Mouse (Mus musculus): ENCODE measurements around the gene C2cd4c. TPM values are rescaled to one million over a fixed set of nuclear protein-coding genes. Genes with fewer than 3 reads are reported as not detected.

Gene C2cd4c
- polyA plus RNA-seq, 1 experiment from 2014 or later = not detected

DNA sequence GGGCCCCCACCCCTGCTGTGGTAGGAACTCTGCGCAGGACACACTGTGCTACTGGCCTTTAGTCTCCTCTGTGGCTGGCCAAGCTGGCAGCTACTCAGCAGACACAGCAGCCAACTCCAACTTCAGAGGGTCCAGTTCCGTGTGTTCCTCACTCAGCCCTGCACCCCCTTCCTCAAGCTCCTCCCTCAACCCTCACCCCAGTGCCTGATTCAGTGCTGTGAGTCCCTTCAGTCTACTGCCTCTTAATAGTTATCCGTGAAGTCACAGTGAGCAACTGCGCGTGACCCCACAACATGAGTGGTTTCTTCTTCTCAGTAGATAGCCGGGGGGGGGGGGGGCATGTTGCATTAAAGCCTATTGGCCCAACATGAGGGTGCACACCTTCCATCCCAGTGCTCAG, 40.2 kb downstream of the C2cd4c start:
- Histone ChIP-seq H3K36me3 (replicated peaks) (no peaks in the 10 kb centered on the region), H3K4me3 (no peak overlapping the region), H3K9me3 (no peaks in the 10 kb centered on the region), H3K27me3 (replicated peaks; ENCODE audit: low read depth, poor library complexity, severe bottlenecking) (no peaks in the 10 kb centered on the region), H3K4me1 (peaks cover 6% of the 10 kb centered on the region), H3K27ac (replicated peaks) (no peak overlapping the region)
- WGBS = 89% methylated on average over 6 of the region's 6 CpGs
- no peak for DNase-seq (ENCODE audit: low spot score)

DNA sequence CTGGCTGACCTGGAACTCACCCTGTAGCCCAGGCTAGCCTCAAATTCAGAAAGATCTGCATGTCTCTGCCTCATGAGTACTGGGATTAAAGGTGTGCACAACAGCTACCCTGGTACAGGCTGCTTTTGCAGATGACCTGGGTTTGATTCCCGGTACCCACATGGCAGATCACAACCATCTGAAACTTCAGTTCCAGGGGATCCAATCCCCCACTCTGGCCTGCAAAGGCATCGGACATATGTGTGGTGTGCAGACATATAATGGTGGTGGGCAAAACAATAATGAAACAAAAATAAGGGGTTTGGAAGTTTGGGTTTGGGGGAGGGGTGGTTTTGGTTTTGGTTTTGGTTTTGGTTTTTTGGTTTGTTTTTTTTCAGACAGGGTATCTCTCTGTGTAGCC, 42.5 kb downstream of the C2cd4c start:
- WGBS = 90% methylated on average over 2 of the region's 2 CpGs
- Histone ChIP-seq H3K4me3 (no peak overlapping the region), H3K27ac (replicated peaks) (no peak overlapping the region), H3K27me3 (replicated peaks; ENCODE audit: low read depth, poor library complexity, severe bottlenecking) (no peaks in the 10 kb centered on the region), H3K4me1 (no peaks in the 10 kb centered on the region), H3K36me3 (replicated peaks) (no peaks in the 10 kb centered on the region), H3K9me3 (no peaks in the 10 kb centered on the region)
- no peak for DNase-seq (ENCODE audit: low spot score)

DNA sequence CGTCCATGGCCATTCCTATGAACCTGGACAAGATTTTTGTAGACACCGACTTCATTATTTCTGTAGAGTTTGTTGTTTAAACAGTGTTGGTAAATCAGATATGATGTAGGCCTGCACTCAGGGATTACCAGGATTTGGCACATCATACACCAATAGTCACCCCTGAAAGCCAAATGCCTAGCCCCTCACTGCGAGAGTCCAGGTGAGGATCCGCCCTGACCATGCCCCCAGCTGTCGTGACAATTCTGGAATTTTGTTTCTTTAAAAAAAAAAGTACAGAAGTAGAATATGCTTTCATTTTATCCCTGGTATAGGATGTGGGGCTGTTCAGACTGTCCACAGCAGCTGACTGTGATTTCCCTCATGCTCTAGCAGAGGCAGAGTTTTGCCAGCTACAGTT, 43.9 kb downstream of the C2cd4c start:
- WGBS = 88% methylated on average over 5 of the region's 5 CpGs
- no peaks in the 10 kb centered on the region for H3K4me1 ChIP-seq
- no peak overlapping the region for H3K4me3 ChIP-seq
- H3K9me3 ChIP-seq = peaks cover 1% of the 10 kb centered on the region; the same call in 1 of the 2 replicates
- no peaks in the 10 kb centered on the region for H3K36me3 ChIP-seq (replicated peaks)
- DNase-seq (ENCODE audit: low spot score) = no peak
- H3K27me3 ChIP-seq (replicated peaks; ENCODE audit: low read depth, poor library complexity, severe bottlenecking) = no peaks in the 10 kb centered on the region
- no peak overlapping the region for H3K27ac ChIP-seq (replicated peaks)

DNA sequence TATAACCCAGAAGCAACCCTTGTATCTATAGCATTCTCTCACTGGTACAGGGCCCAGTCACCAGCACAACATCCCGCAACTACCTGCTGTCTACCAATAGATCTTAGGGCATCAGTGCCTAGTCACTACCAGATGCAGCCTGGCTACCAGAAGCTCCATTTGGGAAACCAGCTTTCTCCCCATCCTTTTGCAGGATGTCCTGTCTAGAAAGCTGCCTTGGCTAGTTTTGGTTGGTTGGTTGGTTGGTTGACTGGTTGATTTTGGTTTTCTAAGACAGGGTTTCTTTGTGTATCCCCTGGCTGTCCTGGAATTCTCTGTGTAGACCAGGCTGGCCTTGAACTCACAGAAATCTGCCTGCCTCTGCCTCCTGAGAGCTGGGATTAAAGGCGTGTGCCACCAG, 54.1 kb downstream of the C2cd4c start:
- WGBS = 84% methylated on average over 2 of the region's 2 CpGs

DNA sequence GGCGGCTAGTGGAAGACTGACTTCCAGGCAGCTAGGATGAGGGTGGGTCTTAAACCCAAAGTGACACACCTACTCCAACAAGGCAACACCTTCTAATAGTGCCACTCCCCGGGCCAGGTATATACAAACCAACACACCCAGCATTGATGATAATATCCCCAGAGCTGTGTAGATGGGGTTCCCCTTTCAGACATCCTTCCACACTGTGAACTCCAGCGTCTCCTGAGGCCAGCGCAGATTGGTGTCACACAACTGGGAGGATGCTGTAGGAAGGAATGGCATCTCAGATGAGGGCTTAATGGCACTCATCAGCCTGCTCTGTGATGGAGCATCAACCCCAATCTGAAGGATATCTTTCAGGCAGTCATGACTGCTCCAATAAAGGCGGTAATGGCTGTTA, 56.3 kb downstream of the C2cd4c start:
- H3K4me1 ChIP-seq = peaks cover 26% of the 10 kb centered on the region
- H3K4me3 ChIP-seq = no peak overlapping the region
- 90% methylated on average over 5 of the region's 5 CpGs for WGBS
- H3K27ac ChIP-seq (replicated peaks) = no peak overlapping the region
- 0 out of 2 replicates have a peak, but pooled peaks cover under 1% of the 10 kb centered on the region for H3K36me3 ChIP-seq (replicated peaks)
- no peaks in the 10 kb centered on the region for H3K27me3 ChIP-seq (replicated peaks; ENCODE audit: low read depth, poor library complexity, severe bottlenecking)
- no peak for DNase-seq (ENCODE audit: low spot score)
- H3K9me3 ChIP-seq = no peaks in the 10 kb centered on the region

More for the DNA sequence above, 54.1 kb downstream of the C2cd4c start:
- no peak overlapping the region for H3K27ac ChIP-seq (replicated peaks)
- DNase-seq (ENCODE audit: low spot score) = no peak
- H3K4me3 ChIP-seq = no peak overlapping the region
- no peaks in the 10 kb centered on the region for H3K27me3 ChIP-seq (replicated peaks; ENCODE audit: low read depth, poor library complexity, severe bottlenecking)
- peaks cover 7% of the 10 kb centered on the region for H3K4me1 ChIP-seq
- no peaks in the 10 kb centered on the region for H3K36me3 ChIP-seq (replicated peaks)
- H3K9me3 ChIP-seq = peaks cover 13% of the 10 kb centered on the region

DNA sequence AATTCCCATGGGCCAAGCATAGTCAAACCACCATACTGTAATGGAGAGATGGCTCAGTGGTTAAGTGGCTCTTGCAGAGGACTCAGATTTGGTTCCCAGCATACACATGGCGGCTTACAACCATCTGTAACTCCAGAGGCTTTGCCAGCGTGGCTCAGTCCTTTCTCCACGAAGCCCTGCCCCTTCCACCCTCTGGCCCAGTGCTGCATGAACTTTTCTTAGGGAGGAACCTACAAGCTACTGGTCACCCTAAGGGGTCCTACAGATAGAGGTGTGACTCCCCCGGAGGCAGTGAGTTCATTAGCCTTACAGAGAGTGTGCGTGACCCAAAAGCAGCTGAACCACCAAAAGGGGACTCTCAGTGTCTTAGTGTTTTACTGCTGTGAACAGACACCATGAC, 56.9 kb downstream of the C2cd4c start:
- 92% methylated on average over 5 of the region's 5 CpGs for WGBS
- peaks cover 31% of the 10 kb centered on the region for H3K4me1 ChIP-seq
- H3K27ac ChIP-seq (replicated peaks) = no peak overlapping the region
- H3K4me3 ChIP-seq = no peak overlapping the region
- H3K36me3 ChIP-seq (replicated peaks) = 0 out of 2 replicates have a peak, but pooled peaks cover 4% of the 10 kb centered on the region
- H3K27me3 ChIP-seq (replicated peaks; ENCODE audit: low read depth, poor library complexity, severe bottlenecking) = no peaks in the 10 kb centered on the region
- no peaks in the 10 kb centered on the region for H3K9me3 ChIP-seq
- DNase-seq (ENCODE audit: low spot score) = no peak

Other genes with a start within 250 kb of the C2cd4c start
- not detected in 2 replicates for gene Vmn2r83, start 145.3 kb downstream of the C2cd4c start, polyA plus RNA-seq (2016; fragmentation: Nextera tagmentation; extraction: Ambion mirVana)
- 28.4 and 29.2 TPM in 2 replicates for gene Plpp2, start 80.2 kb downstream of the C2cd4c start, polyA plus RNA-seq (2016; fragmentation: Nextera tagmentation; extraction: Ambion mirVana)
- 76.4 and 77.3 TPM in 2 replicates for gene Mier2, start 58.8 kb downstream of the C2cd4c start, polyA plus RNA-seq (2016; fragmentation: Nextera tagmentation; extraction: Ambion mirVana)
- not detected in 2 replicates for gene Theg, start 26.7 kb downstream of the C2cd4c start, polyA plus RNA-seq (2016; fragmentation: Nextera tagmentation; extraction: Ambion mirVana)
- gene Shc2, start 23.9 kb upstream of the C2cd4c start, polyA plus RNA-seq (2016; fragmentation: Nextera tagmentation; extraction: Ambion mirVana) = 20.0 and 21.5 TPM in 2 replicates
- gene Odf3l2, start 31.7 kb upstream of the C2cd4c start, polyA plus RNA-seq (2016; fragmentation: Nextera tagmentation; extraction: Ambion mirVana) = not detected in 2 replicates
- gene Madcam1, start 50.5 kb upstream of the C2cd4c start, polyA plus RNA-seq (2016; fragmentation: Nextera tagmentation; extraction: Ambion mirVana) = 2.5 and 3.2 TPM in 2 replicates
- gene Tpgs1, start 55.3 kb upstream of the C2cd4c start, polyA plus RNA-seq (2016; fragmentation: Nextera tagmentation; extraction: Ambion mirVana) = 62.6 and 63.5 TPM in 2 replicates
- gene Cdc34, start 68.2 kb upstream of the C2cd4c start, polyA plus RNA-seq (2016; fragmentation: Nextera tagmentation; extraction: Ambion mirVana) = 240 and 250 TPM in 2 replicates
- 0.88 and 1.5 TPM in 2 replicates for gene Gzmm, start 75.0 kb upstream of the C2cd4c start, polyA plus RNA-seq (2016; fragmentation: Nextera tagmentation; extraction: Ambion mirVana)
- 591 and 608 TPM in 2 replicates for gene Bsg, start 90.5 kb upstream of the C2cd4c start, polyA plus RNA-seq (2016; fragmentation: Nextera tagmentation; extraction: Ambion mirVana)
- 0.04 TPM in 1 of 2 replicates, not detected in the other for gene Hcn2, start 102.6 kb upstream of the C2cd4c start, polyA plus RNA-seq (2016; fragmentation: Nextera tagmentation; extraction: Ambion mirVana)
- gene Polrmt, start 132.6 kb upstream of the C2cd4c start, polyA plus RNA-seq (2016; fragmentation: Nextera tagmentation; extraction: Ambion mirVana) = 52.8 and 54.3 TPM in 2 replicates
- 0.46 TPM in 1 of 2 replicates, not detected in the other for gene Fgf22, start 141.1 kb upstream of the C2cd4c start, polyA plus RNA-seq (2016; fragmentation: Nextera tagmentation; extraction: Ambion mirVana)
- gene Rnf126, start 152.9 kb upstream of the C2cd4c start, polyA plus RNA-seq (2016; fragmentation: Nextera tagmentation; extraction: Ambion mirVana) = 125 and 126 TPM in 2 replicates
- gene Fstl3, start 163.2 kb upstream of the C2cd4c start, polyA plus RNA-seq (2016; fragmentation: Nextera tagmentation; extraction: Ambion mirVana) = 1.9 and 2.2 TPM in 2 replicates
- 0.05 TPM in 1 of 2 replicates, not detected in the other for gene Prss57, start 176.9 kb upstream of the C2cd4c start, polyA plus RNA-seq (2016; fragmentation: Nextera tagmentation; extraction: Ambion mirVana)
- 127 and 129 TPM in 2 replicates for gene Palm, start 179.5 kb upstream of the C2cd4c start, polyA plus RNA-seq (2016; fragmentation: Nextera tagmentation; extraction: Ambion mirVana)
- 1.7 and 2.2 TPM in 2 replicates for gene Misp, start 207.0 kb upstream of the C2cd4c start, polyA plus RNA-seq (2016; fragmentation: Nextera tagmentation; extraction: Ambion mirVana)
- 406 and 416 TPM in 2 replicates for gene Ptbp1, start 240.4 kb upstream of the C2cd4c start, polyA plus RNA-seq (2016; fragmentation: Nextera tagmentation; extraction: Ambion mirVana)